Mouse (Mus musculus): ENCODE results near the gene Ikbip. TPM values are rescaled to one million over a fixed set of nuclear protein-coding genes. Genes with fewer than 3 reads are reported as not detected.

Ikbip gene
- polyA plus RNA-seq, 1 experiment from 2014 or later = 17.5 TPM

GRCm38 (mm10) chr10:91094251-91095104 is 11.7 kb downstream of the Ikbip start:
- Histone ChIP-seq H3K36me3 (ENCODE audit: inconsistent target) (no peaks in the 10 kb centered on the region), H3K4me3 (ENCODE audit: inconsistent target) (no peak overlapping the region), H3K79me2 (ENCODE audit: inconsistent target) (no peaks in the 10 kb centered on the region), H3K27ac (no peak overlapping the region)
- 68% methylated on average over 15 of the region's 15 CpGs for WGBS (ENCODE audit: missing documents)

GRCm38 (mm10) chr10:91098056-91098455 is 15.3 kb downstream of the Ikbip start:
- Histone ChIP-seq H3K27ac (no peak overlapping the region), H3K36me3 (ENCODE audit: inconsistent target) (no peaks in the 10 kb centered on the region), H3K4me3 (ENCODE audit: inconsistent target) (no peak overlapping the region), H3K79me2 (ENCODE audit: inconsistent target) (no peaks in the 10 kb centered on the region)
- 92% methylated on average over 8 of the region's 8 CpGs for WGBS (ENCODE audit: missing documents)

- Histone ChIP-seq H3K79me2 (ENCODE audit: inconsistent target) (no peaks in the 10 kb centered on the region), H3K27ac (no peak overlapping the region), H3K4me3 (ENCODE audit: inconsistent target) (no peak overlapping the region), H3K36me3 (ENCODE audit: inconsistent target) (no peaks in the 10 kb centered on the region)
- WGBS (ENCODE audit: missing documents) = 75% methylated on average over 1 of the region's 1 CpGs
Observed at GRCm38 (mm10) chr10:91100101-91100500, 17.4 kb downstream of the Ikbip start.

GRCm38 (mm10) chr10:91101936-91102335 is 19.2 kb downstream of the Ikbip start:
- Histone ChIP-seq H3K79me2 (ENCODE audit: inconsistent target) (no peaks in the 10 kb centered on the region), H3K4me3 (ENCODE audit: inconsistent target) (no peak overlapping the region), H3K36me3 (ENCODE audit: inconsistent target) (no peaks in the 10 kb centered on the region), H3K27ac (no peak overlapping the region)
- WGBS (ENCODE audit: missing documents) = 96% methylated on average over 23 of the region's 25 CpGs

- Histone ChIP-seq H3K79me2 (ENCODE audit: inconsistent target) (no peaks in the 10 kb centered on the region), H3K4me3 (ENCODE audit: inconsistent target) (no peak overlapping the region), H3K27ac (no peak overlapping the region), H3K36me3 (ENCODE audit: inconsistent target) (no peaks in the 10 kb centered on the region)
- WGBS (ENCODE audit: missing documents) = 90% methylated on average over 14 of the region's 14 CpGs
Observed at GRCm38 (mm10) chr10:91102799-91103590, 20.3 kb downstream of the Ikbip start.

GRCm38 (mm10) chr10:91105981-91106380 is 23.2 kb downstream of the Ikbip start:
- Histone ChIP-seq H3K4me3 (ENCODE audit: inconsistent target) (no peak overlapping the region), H3K79me2 (ENCODE audit: inconsistent target) (no peaks in the 10 kb centered on the region), H3K36me3 (ENCODE audit: inconsistent target) (no peaks in the 10 kb centered on the region), H3K27ac (no peak overlapping the region)
- WGBS (ENCODE audit: missing documents) = 92% methylated on average over 3 of the region's 3 CpGs

GRCm38 (mm10) chr10:91109841-91110240 is 27.1 kb downstream of the Ikbip start:
- H3K27ac ChIP-seq = no peak overlapping the region
- 89% methylated on average over 4 of the region's 4 CpGs for WGBS (ENCODE audit: missing documents)
- no peaks in the 10 kb centered on the region for H3K79me2 ChIP-seq (ENCODE audit: inconsistent target)
- peaks cover 17% of the 10 kb centered on the region; the same call in 1 of the 2 replicates for H3K36me3 ChIP-seq (ENCODE audit: inconsistent target)
- no peak overlapping the region for H3K4me3 ChIP-seq (ENCODE audit: inconsistent target)

- peaks cover 36% of the 10 kb centered on the region for H3K79me2 ChIP-seq (ENCODE audit: inconsistent target)
- H3K27ac ChIP-seq = no peak overlapping the region
- H3K4me3 ChIP-seq (ENCODE audit: inconsistent target) = no peak overlapping the region
- peaks cover 84% of the 10 kb centered on the region for H3K36me3 ChIP-seq (ENCODE audit: inconsistent target)
- 92% methylated on average over 12 of the region's 12 CpGs for WGBS (ENCODE audit: missing documents)
Observed at GRCm38 (mm10) chr10:91116958-91117357, 34.2 kb downstream of the Ikbip start.

- H3K36me3 ChIP-seq (ENCODE audit: inconsistent target) = peaks cover 45% of the 10 kb centered on the region
- peak overlapping the region; percentile 59 for H3K27ac ChIP-seq
- 5% methylated on average over 6 of the region's 6 CpGs for WGBS (ENCODE audit: missing documents)
- H3K79me2 ChIP-seq (ENCODE audit: inconsistent target) = peaks cover 53% of the 10 kb centered on the region
- H3K4me3 ChIP-seq (ENCODE audit: inconsistent target) = peak overlapping the region; percentile 79
Observed at GRCm38 (mm10) chr10:91122646-91123045, 39.9 kb downstream of the Ikbip start.

- H3K27ac ChIP-seq = peak overlapping the region; percentile 59
- WGBS (ENCODE audit: missing documents) = 1% methylated on average over 35 of the region's 44 CpGs
- H3K36me3 ChIP-seq (ENCODE audit: inconsistent target) = peaks cover 38% of the 10 kb centered on the region
- H3K4me3 ChIP-seq (ENCODE audit: inconsistent target) = peak overlapping the region; percentile 79
- peaks cover 53% of the 10 kb centered on the region for H3K79me2 ChIP-seq (ENCODE audit: inconsistent target)
Observed at GRCm38 (mm10) chr10:91123281-91123827, 40.6 kb downstream of the Ikbip start.

- 16% methylated on average over 47 of the region's 59 CpGs for WGBS (ENCODE audit: missing documents)
- H3K36me3 ChIP-seq (ENCODE audit: inconsistent target) = peaks cover 30% of the 10 kb centered on the region; the same call in 1 of the 2 replicates
Observed at GRCm38 (mm10) chr10:91123828-91124822, 41.4 kb downstream of the Ikbip start, which contains the start of gene Slc25a3. Gene Slc25a3 (minus strand): TSS chr10:91124059.

GRCm38 (mm10) chr10:91126618-91127355 is 44.0 kb downstream of the Ikbip start:
- H3K27ac ChIP-seq = no peak overlapping the region
- 94% methylated on average over 10 of the region's 10 CpGs for WGBS (ENCODE audit: missing documents)
- H3K79me2 ChIP-seq (ENCODE audit: inconsistent target) = peaks cover 19% of the 10 kb centered on the region
- H3K36me3 ChIP-seq (ENCODE audit: inconsistent target) = peaks cover 4% of the 10 kb centered on the region; the same call in 1 of the 2 replicates
- no peak overlapping the region for H3K4me3 ChIP-seq (ENCODE audit: inconsistent target)

More at GRCm38 (mm10) chr10:91123828-91124822, 41.4 kb downstream of the Ikbip start, which contains the start of gene Slc25a3:
- H3K27ac ChIP-seq = peak within 1 kb of the TSS; percentile 59
- peak within 1 kb of the TSS; percentile 79 for H3K4me3 ChIP-seq (ENCODE audit: inconsistent target)
- peaks cover 45% of the 10 kb centered on the region for H3K79me2 ChIP-seq (ENCODE audit: inconsistent target)

GRCm38 (mm10) chr10:91127395-91127794 is 44.7 kb downstream of the Ikbip start:
- Histone ChIP-seq H3K36me3 (ENCODE audit: inconsistent target) (no peaks in the 10 kb centered on the region), H3K4me3 (ENCODE audit: inconsistent target) (no peak overlapping the region), H3K79me2 (ENCODE audit: inconsistent target) (peaks cover 13% of the 10 kb centered on the region), H3K27ac (no peak overlapping the region)
- WGBS (ENCODE audit: missing documents) = 82% methylated on average over 2 of the region's 2 CpGs
